Mouse (Mus musculus): Measurements from ENCODE around the gene Ctsr. TPM values are rescaled to one million over a fixed set of nuclear protein-coding genes. Genes with fewer than 3 reads are reported as not detected.
"Not testable (repeated sequence)": the region's sequence is repeated elsewhere in the genome, so short reads cannot be mapped to it uniquely, and the experiment has no call there.

Ctsr gene
- total RNA-seq (2021): not detected
- long read RNA-seq, experiment 1: 0 reads
- long read RNA-seq, experiment 2: 0 reads

DNA sequence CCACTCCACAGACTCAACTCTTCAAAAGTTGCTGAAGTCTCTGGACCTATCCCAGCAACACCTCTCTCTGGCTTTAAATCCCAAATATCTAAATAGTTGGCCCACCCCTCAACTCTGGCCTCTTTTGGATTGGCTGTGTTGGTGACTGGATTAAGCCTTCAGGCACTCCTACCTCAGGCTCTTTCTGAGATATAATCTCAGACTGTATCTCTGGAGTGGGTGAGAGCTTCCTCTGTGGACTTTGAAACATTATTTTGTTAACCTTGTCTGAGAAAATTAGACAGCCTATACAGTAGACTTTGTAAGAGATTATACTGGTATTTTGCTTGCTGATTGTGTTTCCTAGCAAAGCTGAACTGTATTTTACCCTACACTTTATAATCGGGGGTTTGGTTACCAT, at the start of gene Ctsr:
Gene Ctsr (minus strand): TSS at position 101 of the 400 bp plus-strand sequence.
- H3K4me3 ChIP-seq: no peak within 1 kb of the TSS
- intact Hi-C loops (cut with DNase I): no loop called here
- no peak within 1 kb of the TSS for H3K27ac ChIP-seq
- TF ChIP-seq CTCF (IDR thresholded peaks at IDR 0.05): no peak
- no peak for DNase-seq

- no peak for TF ChIP-seq CTCF (IDR thresholded peaks at IDR 0.05)
- Histone ChIP-seq H3K4me3 (no peak within 1 kb of the TSS), H3K27ac (no peak within 1 kb of the TSS)
- no peak for DNase-seq
- intact Hi-C loops (cut with DNase I): no loop called here
Observed at GRCm38 (mm10) chr13:61203310-61203709, 39.3 kb upstream of the Ctsr start, which contains the start of gene Cts6. Gene Cts6, minus strand, starts transcription at chr13:61203410.

DNA sequence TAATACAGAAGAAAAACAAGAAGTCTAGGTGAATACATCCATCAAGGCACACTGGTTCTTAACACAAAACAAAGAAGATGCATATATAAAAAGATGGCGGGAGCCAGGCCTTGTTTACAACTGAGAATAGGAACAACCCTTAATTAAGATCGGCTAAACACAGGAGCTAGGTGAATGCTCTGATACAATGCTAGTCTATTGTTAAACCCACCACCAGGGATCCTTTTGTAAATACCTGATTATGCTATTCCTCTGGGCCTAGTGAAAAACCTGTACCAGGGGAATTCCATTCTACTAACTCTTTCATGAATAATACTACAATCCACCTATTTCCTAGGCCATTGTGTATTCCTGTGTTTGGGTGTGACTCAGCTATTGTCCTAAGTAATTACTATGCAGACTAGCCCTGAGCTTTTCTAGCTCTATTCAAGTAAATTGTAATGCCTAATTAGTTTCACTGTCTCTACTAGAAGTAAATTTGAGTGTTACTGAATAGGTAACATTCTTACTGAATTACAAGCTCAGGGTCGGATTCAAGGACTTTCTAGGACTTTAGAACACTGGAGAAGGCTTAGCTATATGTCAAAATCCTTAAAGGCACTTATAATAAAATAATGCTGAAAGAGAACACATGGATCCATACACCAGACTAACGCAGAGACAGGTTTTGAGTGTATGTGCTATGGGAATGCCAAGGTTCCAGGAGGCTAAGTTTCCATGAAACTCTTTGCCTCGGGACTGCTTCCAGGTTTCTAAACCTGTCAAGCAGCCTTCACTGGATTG, 21.3 kb upstream of the Ctsr start:
- intact Hi-C loops (cut with DNase I); H3K27ac ChIP-seq; DNase-seq; H3K4me3 ChIP-seq: not testable (repeated sequence)

DNA sequence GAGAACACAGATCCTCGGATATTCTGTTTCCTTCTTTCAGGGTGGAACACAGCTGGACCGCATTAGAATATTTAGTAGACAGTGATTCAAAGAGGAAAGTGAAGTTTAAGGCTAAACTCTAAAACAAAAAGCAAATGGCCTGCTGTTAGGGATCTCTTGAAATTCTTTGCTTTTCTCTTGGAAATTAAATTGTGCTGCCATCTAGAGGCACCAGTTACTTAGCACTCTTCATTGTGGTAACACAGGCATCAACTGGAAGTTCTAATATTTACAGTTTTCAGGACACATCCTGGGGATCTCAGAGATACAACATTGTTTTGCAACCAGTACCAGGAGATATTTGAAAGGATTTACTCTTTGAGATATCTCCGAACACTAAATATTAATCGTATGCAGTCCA, 566 bp upstream of the Ctsr start:
- no peak for DNase-seq
- H3K27ac ChIP-seq: no peak overlapping the region
- intact Hi-C loops (cut with DNase I): no loop called here
- TF ChIP-seq CTCF (IDR thresholded peaks at IDR 0.05): no peak
- H3K4me3 ChIP-seq: no peak overlapping the region

Other genes starting within 250 kb of the Ctsr start
- gene Gm49393, start 228.7 kb downstream of the Ctsr start, total RNA-seq (2021): under 1 TPM in 1 of 2 experiments, not detected in 1; 0.67 TPM
- 1 to 10 TPM in 1 of 2 experiments, not detected in 1; 4.7 TPM for gene Gm49391, start 227.7 kb downstream of the Ctsr start, total RNA-seq (2021)
- gene Ctla2a, start 227.6 kb downstream of the Ctsr start, total RNA-seq (2021): 10 to 100 TPM; 29.3 to 29.6 TPM
- not detected for gene Tpbpa, start 222.3 kb downstream of the Ctsr start, total RNA-seq (2021)
- gene Ctsj, start 158.3 kb downstream of the Ctsr start, total RNA-seq (2021): not detected
- not detected for gene Ctsq, start 123.6 kb downstream of the Ctsr start, total RNA-seq (2021)
- not detected for gene Cts6, start 39.2 kb upstream of the Ctsr start, total RNA-seq (2021)
- gene Cts8, start 91.1 kb upstream of the Ctsr start, total RNA-seq (2021): not detected
- gene Gm49398, start 124.6 kb upstream of the Ctsr start, total RNA-seq (2021): not detected
- gene Cts7, start 193.9 kb upstream of the Ctsr start, total RNA-seq (2021): not detected